Mouse (Mus musculus) left cerebral cortex, postnatal 10 days (tissue): Measurements from ENCODE around the gene Ocm. TPM values are rescaled to one million over a fixed set of nuclear protein-coding genes. Genes with fewer than 3 reads are reported as not detected.
"Not testable (repeated sequence)": the region's sequence is repeated elsewhere in the genome, so short reads cannot be mapped to it uniquely, and the experiment has no call there.

Source experiments
- DNase-seq, 2 experiments: peaks; one replicate each; pipeline ENCODE4 v3.0.0; 2021 to 2022; ENCODE audit warnings: low spot score in 2 of 2, mixed read lengths in 1 of 2; ENCODE audit errors: extremely low spot score in 1 of 2
- intact Hi-C: fragments of 180-260 bp; cut with DNase I; formaldehyde crosslinking; loops from one replicate; pipeline ENCODE4 v1.15.1; 2025
- total RNA-seq, 2 experiments: library from RNA; stranded (reverse); gene quantifications; 2 replicates each; pipeline ENCODE4 v1.2.3; 2021

Ocm gene
- total RNA-seq, 2 experiments from 2014 or later = 2.3 TPM

- DNase-seq = peak; percentile 76 to 85
- intact Hi-C loops = no loop called here
Measured at GRCm38 (mm10) chr5:144014551-144015311, 11.7 kb downstream of the Ocm start, which contains the start of gene Ccz1. TSS of gene Ccz1 (minus strand) at chr5:144014877.

- intact Hi-C loops, DNase-seq: not testable (repeated sequence)
Measured at GRCm38 (mm10) chr5:144013366-144014134, 12.9 kb downstream of the Ocm start.

DNA sequence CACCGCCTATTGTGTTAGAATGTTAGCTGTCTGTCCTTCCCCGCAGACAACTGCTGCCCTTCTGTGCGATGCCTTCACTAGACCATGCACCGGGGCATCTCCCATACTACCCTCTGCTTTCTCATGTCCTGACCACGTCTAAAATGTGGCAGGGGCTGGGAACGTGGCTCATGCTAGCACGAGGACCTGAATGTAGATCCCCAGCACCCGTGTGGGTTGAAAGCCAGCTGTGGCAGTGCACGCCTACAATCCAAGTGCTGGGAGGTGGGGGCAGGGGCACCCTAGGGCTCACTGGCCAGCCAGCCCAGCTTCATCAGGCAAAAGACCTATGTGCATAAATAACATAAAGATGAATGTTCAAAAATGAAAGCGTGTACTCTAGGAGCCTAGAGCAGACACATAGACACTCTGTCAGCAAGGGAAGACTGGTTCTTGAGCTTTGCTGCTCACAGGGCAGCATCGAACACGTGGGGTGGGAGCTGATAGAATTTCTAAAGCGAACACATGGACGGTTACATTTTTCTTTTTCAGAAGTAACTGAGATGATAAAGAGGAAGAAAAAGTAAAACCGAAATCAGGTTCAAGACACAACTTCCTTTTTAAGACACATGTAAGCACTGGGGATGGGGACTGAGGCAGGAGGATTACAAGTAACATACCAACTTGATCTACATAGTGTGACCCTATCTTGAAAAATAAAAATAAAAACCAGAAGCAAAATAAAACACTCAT lies 23.8 kb downstream of the Ocm start:
- intact Hi-C loops = no loop called here
- no peak for DNase-seq

GRCm38 (mm10) chr5:143999409-143999808 lies 27.1 kb downstream of the Ocm start:
- no peak for DNase-seq
- intact Hi-C loops = no loop called here

- no peak for DNase-seq
- intact Hi-C loops = loop anchor here (5.0 kb wide), 1 partner anchor 67 kb away; the partner anchor contains the start of gene Gm42421
Measured at GRCm38 (mm10) chr5:143994632-143995365, 31.7 kb downstream of the Ocm start.

DNA sequence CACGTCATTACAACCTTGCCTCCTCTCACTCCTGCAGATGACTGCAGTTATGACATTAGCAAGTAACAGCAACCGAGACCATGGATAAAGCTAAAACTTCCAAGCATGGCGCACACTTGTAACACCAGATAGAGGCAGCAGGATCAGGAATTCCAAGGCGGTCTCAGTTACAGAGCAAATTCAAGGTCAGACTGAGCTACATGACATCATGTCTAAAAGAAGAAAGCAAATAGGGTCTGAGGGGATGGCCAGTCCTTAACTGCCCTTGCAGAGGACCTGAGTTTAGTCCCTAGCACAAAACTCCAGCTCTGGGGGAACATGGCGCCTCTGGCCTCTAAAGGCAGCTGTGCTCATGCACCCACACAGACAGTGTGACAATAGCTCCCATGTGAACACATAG lies 32.6 kb downstream of the Ocm start:
- intact Hi-C loops = loop anchor here (5.0 kb wide), 1 partner anchor 67 kb away; the partner anchor contains the start of gene Gm42421
- DNase-seq = no peak

DNA sequence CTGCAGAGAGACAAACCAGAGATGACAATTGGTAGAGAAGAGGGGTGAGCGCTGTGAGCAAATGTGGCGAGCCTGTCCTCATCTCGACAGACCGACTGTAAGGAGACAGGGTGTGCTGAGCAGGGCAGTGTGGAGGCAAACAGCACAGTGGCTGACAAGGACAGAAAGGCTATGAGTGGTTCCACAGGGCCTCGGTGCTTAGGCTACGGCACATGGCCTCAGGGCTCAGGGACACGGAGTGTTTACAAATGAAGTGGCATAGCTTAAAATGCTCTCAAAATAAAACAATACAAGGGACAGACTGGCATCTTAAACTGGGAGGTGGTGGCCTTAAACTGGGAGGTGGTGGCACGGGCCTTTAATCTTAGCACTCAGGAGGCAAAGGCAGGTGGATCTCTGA lies 33.2 kb downstream of the Ocm start:
- no peak for DNase-seq
- intact Hi-C loops = loop anchor here (5.0 kb wide), 1 partner anchor 66 kb away; the partner anchor contains the start of gene Gm42421

- intact Hi-C loops = loop anchor here (5.0 kb wide), 1 partner anchor 65 kb away; the partner anchor contains the start of gene Gm42421
- DNase-seq = peak in 1 of 2 experiments; percentile 50
Measured at GRCm38 (mm10) chr5:143992661-143993060, 33.8 kb downstream of the Ocm start.

GRCm38 (mm10) chr5:143990086-143990485 lies 36.4 kb downstream of the Ocm start:
- no peak for DNase-seq
- intact Hi-C loops = loop anchor here (5.0 kb wide), 1 partner anchor 63 kb away; the partner anchor contains the start of gene Gm42421

DNA sequence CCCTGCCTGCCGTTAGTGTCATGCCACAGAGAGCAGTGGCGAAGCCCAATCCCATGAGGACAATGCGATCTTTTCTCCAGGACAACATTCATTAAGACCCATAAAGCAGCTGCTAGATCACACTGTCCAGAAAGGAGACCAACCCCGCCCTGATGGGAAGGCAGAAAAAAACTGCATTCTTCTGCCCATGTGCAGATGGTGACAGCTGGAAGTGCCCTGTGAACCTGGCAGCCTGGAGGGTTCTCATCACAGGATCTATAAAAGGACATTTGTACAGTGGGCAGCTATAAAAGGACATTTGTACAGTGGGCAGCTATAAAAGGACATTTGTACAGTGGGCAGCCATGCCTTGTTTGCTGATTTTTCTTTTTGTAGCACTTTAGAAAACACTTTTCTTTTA lies 37.4 kb downstream of the Ocm start:
- intact Hi-C loops = no loop called here
- peak in 1 of 2 experiments; percentile 12 for DNase-seq

- intact Hi-C loops = no loop called here
Measured at GRCm38 (mm10) chr5:143987596-143987995, 38.9 kb downstream of the Ocm start.

GRCm38 (mm10) chr5:143985381-143985780 lies 41.1 kb downstream of the Ocm start:
- no peak for DNase-seq
- intact Hi-C loops = no loop called here

More at GRCm38 (mm10) chr5:143987596-143987995, 38.9 kb downstream of the Ocm start:
- no peak for DNase-seq

- intact Hi-C loops = no loop called here
Measured at GRCm38 (mm10) chr5:143982361-143982760, 44.1 kb downstream of the Ocm start.

DNA sequence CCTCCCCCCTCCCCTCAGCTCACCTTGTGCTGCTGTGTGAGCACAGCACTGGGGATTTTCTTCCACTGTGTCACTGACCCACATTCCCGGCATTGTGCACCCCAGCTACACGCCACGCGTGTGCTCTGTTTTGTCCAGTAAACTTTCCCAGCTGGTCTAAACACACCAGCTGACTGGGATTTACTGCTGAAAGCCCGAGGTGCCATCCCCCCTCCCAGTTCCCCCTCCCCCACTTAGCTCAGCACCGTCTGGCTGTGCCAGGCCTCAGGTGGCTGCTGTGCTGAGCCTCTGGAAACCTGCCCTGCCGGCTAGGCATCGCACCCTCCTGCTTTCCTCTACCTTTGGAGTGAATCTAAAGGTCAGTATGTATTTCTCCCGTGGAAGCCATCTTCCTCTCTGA lies 45.6 kb downstream of the Ocm start:
- intact Hi-C loops = no loop called here
- no peak for DNase-seq

More at GRCm38 (mm10) chr5:143982361-143982760, 44.1 kb downstream of the Ocm start:
- DNase-seq = no peak

- DNase-seq = peak in 1 of 2 experiments; percentile 30
- intact Hi-C loops = loop anchor here (5.0 kb wide), 1 partner anchor 40 kb away; no protein-coding TSS in a partner anchor
Measured at GRCm38 (mm10) chr5:143976726-143977431, 49.6 kb downstream of the Ocm start.

DNA sequence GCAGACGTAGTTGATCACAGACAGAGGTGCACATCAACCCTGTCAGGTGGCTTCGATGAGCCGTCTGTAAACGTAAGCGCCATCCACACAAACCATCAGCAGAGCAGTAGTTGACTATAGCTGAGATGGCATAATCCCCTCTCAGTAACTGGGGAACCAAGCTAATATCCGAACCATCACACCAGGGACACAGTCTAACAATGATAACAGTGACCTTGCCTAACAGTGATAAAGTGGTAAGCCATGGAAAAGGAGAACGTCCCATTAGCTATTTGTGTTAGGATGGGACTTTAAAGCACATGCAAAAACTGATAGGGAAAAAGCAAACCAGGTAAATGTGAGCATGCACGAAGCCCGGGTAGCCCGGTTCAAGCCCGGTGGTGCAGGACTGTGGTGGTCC lies 50.2 kb downstream of the Ocm start:
- intact Hi-C loops = loop anchor here (5.0 kb wide), 1 partner anchor 39 kb away; no protein-coding TSS in a partner anchor
- no peak for DNase-seq

- intact Hi-C loops = loop anchor here (5.0 kb wide), 1 partner anchor 38 kb away; no protein-coding TSS in a partner anchor
- no peak for DNase-seq
Measured at GRCm38 (mm10) chr5:143975631-143975933, 50.9 kb downstream of the Ocm start.
